Mouse (Mus musculus) kidney, embryonic 16.5 days (tissue): ENCODE measurements around the gene Vmn1r175. TPM values are rescaled to one million over a fixed set of nuclear protein-coding genes. Genes with fewer than 3 reads are reported as not detected.
"Not testable (repeated sequence)": the region's sequence is repeated elsewhere in the genome, so short reads cannot be mapped to it uniquely, and the experiment has no call there.

Source experiments
- ATAC-seq: fragments of 200-750 bp; cut with Nextera tagmentation; 2 replicates; pipeline ENCODE4 v1.8.0; 2017; ENCODE audit warnings: moderate TSS enrichment; ENCODE audit not compliant: low FRiP score, low TSS enrichment
- H3K27ac ChIP-seq: fragments of 300-500 bp; sonication (generic); 2 replicates; pipeline ENCODE4 v1.5.1; 2014; ENCODE audit warnings: low read length
- H3K27me3 ChIP-seq: fragments of 300-500 bp; sonication (generic); 2 replicates; pipeline ENCODE4 v1.6.1; 2014; ENCODE audit warnings: low read length, control low read depth, mixed read lengths; ENCODE audit not compliant: insufficient read depth
- H3K36me3 ChIP-seq: fragments of 300-500 bp; sonication (generic); 2 replicates; pipeline ENCODE4 v1.6.1; 2014; ENCODE audit warnings: low read length, control low read depth, mixed read lengths; ENCODE audit not compliant: insufficient read depth
- H3K4me1 ChIP-seq: fragments of 300-500 bp; sonication (generic); 2 replicates; pipeline ENCODE4 v1.6.1; 2014; ENCODE audit warnings: low read length, control low read depth, mixed read lengths; ENCODE audit not compliant: insufficient read depth
- H3K4me2 ChIP-seq: fragments of 300-500 bp; sonication (generic); replicated peaks from 2 replicates; pipeline ENCODE4 v1.6.1; 2014; ENCODE audit warnings: low read depth, low read length
- H3K4me3 ChIP-seq: fragments of 300-500 bp; sonication (generic); 2 replicates; pipeline ENCODE4 v1.5.1; 2014; ENCODE audit warnings: mild to moderate bottlenecking, low read length
- H3K9ac ChIP-seq: fragments of 300-500 bp; sonication (generic); replicated peaks from 2 replicates; pipeline ENCODE4 v1.6.1; 2014; ENCODE audit warnings: low read length
- H3K9me3 ChIP-seq: fragments of 300-500 bp; sonication (generic); 2 replicates; pipeline ENCODE4 v1.6.1; 2016; ENCODE audit warnings: low read length, control low read depth
- WGBS: fragments of 180-500 bp; shearing (Covaris S2); extraction: QIAGEN DNeasy Blood & Tissue Kit; methylation state at CpG from one replicate; pipeline ENCODE4 v1.1.7; 2014; 5-methylcytosine and 5-hydroxymethylcytosine counted together
- polyA plus RNA-seq: library from polyadenylated mRNA; unstranded; fragments of >200 nt; fragmentation: Nextera tagmentation; extraction: Ambion mirVana; gene quantifications from 2 replicates; pipeline ENCODE4 v1.2.1, GENCODE M21; 2015

Gene Vmn1r175
- polyA plus RNA-seq = not detected in 2 replicates

DNA sequence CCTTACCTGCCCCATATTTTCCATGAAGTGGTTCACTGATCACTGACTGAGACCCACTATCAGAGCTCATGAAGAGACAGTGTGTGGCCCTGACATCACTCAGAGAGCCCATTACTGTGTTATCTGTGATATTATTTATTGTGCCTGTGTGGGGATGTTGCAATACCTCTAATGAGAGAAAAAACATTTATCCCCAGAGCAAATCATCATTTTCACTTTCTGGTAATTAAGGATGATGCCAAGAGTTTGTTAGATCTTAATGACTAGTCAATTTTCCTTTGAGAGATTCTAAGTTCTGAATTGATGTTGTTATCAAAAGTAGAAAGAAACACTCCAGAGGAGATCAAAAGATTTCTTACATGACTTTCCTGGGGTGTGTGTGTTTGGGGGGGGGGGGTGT is at the start of gene Vmn1r175:
Vmn1r175 (minus strand) TSS at position 101 of the 400 bp plus-strand sequence.
- H3K4me1 ChIP-seq, H3K27ac ChIP-seq, H3K27me3 ChIP-seq, H3K9me3 ChIP-seq, H3K4me2 ChIP-seq, H3K36me3 ChIP-seq, H3K4me3 ChIP-seq, ATAC-seq, H3K9ac ChIP-seq: not testable (repeated sequence)

DNA sequence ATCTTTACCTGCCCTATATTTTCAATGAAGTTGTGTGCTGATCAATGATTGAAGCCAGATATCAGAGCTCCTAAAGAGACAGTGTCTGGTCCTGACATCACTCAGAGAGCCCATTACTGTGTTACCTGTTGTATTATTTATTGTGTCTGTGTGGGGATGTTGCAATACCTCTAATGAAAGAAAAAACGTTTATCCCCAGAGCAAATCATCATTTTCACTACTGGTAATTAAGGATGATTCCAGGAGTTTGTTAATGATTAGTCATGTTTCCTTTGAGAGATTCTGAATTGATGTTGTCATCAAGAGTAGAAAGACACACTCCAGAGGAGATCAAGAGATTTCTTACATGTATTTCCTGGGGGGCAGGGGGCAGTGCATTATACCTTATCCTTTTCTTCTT is 26.8 kb upstream of the Vmn1r175 start, which contains the start of gene Vmn1r176:
Vmn1r176 (minus strand) TSS at position 101 of the 400 bp plus-strand sequence.
- H3K36me3 ChIP-seq, H3K4me1 ChIP-seq, H3K4me2 ChIP-seq, H3K27me3 ChIP-seq, H3K9ac ChIP-seq, H3K27ac ChIP-seq, ATAC-seq, H3K4me3 ChIP-seq, H3K9me3 ChIP-seq: not testable (repeated sequence)
- no CpG with 5 or more reads among the region's 1 CpGs for WGBS

GRCm38 (mm10) chr7:23784526-23784925 is 25.9 kb downstream of the Vmn1r175 start:
- H3K9ac ChIP-seq = no peak overlapping the region
- no peaks in the 10 kb centered on the region for H3K36me3 ChIP-seq
- no peaks in the 10 kb centered on the region for H3K27me3 ChIP-seq
- H3K4me1 ChIP-seq = no peaks in the 10 kb centered on the region
- 86% methylated on average over 6 of the region's 6 CpGs for WGBS
- no peak overlapping the region for H3K27ac ChIP-seq
- ATAC-seq = no peak
- H3K9me3 ChIP-seq = peaks cover 28% of the 10 kb centered on the region
- H3K4me3 ChIP-seq = no peak overlapping the region
- H3K4me2 ChIP-seq = no peak overlapping the region

Other genes with a start within 250 kb of the Vmn1r175 start
- not detected in 2 replicates for gene Vmn1r169, start 235.1 kb downstream of the Vmn1r175 start, polyA plus RNA-seq
- not detected in 2 replicates for gene Vmn1r170, start 204.5 kb downstream of the Vmn1r175 start, polyA plus RNA-seq
- gene Vmn1r171, start 179.9 kb downstream of the Vmn1r175 start, polyA plus RNA-seq = not detected in 2 replicates
- gene Vmn1r172, start 152.3 kb downstream of the Vmn1r175 start, polyA plus RNA-seq = not detected in 2 replicates
- gene Vmn1r173, start 109.9 kb downstream of the Vmn1r175 start, polyA plus RNA-seq = not detected in 2 replicates
- not detected in 2 replicates for gene Vmn1r174, start 58.4 kb downstream of the Vmn1r175 start, polyA plus RNA-seq
- gene Vmn1r176, start 26.7 kb upstream of the Vmn1r175 start, polyA plus RNA-seq = not detected in 2 replicates
- not detected in 2 replicates for gene Vmn1r177, start 55.8 kb upstream of the Vmn1r175 start, polyA plus RNA-seq
- not detected in 2 replicates for gene Vmn1r178, start 81.4 kb upstream of the Vmn1r175 start, polyA plus RNA-seq
- gene Vmn1r179, start 116.3 kb upstream of the Vmn1r175 start, polyA plus RNA-seq = not detected in 2 replicates
- gene Vmn1r180, start 140.0 kb upstream of the Vmn1r175 start, polyA plus RNA-seq = not detected in 2 replicates
- not detected in 2 replicates for gene Vmn1r181, start 164.0 kb upstream of the Vmn1r175 start, polyA plus RNA-seq
- gene V1rd19, start 191.0 kb upstream of the Vmn1r175 start, polyA plus RNA-seq = not detected in 2 replicates
- not detected in 2 replicates for gene Vmn1r183, start 242.6 kb upstream of the Vmn1r175 start, polyA plus RNA-seq